Mouse (Mus musculus): Measurements from ENCODE around the gene Adra1b. TPM values are rescaled to one million over a fixed set of nuclear protein-coding genes. Genes with fewer than 3 reads are reported as not detected.

The Adra1b gene
- polyA plus RNA-seq, 1 experiment: 2.7 TPM

GRCm38 (mm10) chr11:43834531-43834930 lies 66.5 kb downstream of the Adra1b start:
- Histone ChIP-seq H3K36me3 (ENCODE audit: control insufficient read depth, insufficient read depth) (no peaks in the 10 kb centered on the region), H3K79me2 (ENCODE audit: control insufficient read depth, insufficient read depth) (no peaks in the 10 kb centered on the region), H3ac (ENCODE audit: control insufficient read depth, insufficient read length, low read depth) (no peak overlapping the region), H3K79me3 (ENCODE audit: low read depth) (no peaks in the 10 kb centered on the region), H3K27me3 (ENCODE audit: control insufficient read depth, insufficient read depth, insufficient read length) (no peaks in the 10 kb centered on the region), H3K4me3 (ENCODE audit: insufficient read depth, poor library complexity, severe bottlenecking) (no peak overlapping the region)
- TF ChIP-seq CEBPB (IDR thresholded peaks at IDR 0.05; ENCODE audit: low read depth): no peak
- no peak for TF ChIP-seq USF1 (IDR thresholded peaks at IDR 0.05; ENCODE audit: low read depth)
- TF ChIP-seq MAX (IDR thresholded peaks at IDR 0.05): no peak
- TF ChIP-seq FOSL1 (IDR thresholded peaks at IDR 0.05; ENCODE audit: insufficient read depth, low read length, poor library complexity, severe bottlenecking): no peak
- TF ChIP-seq MYOG (IDR thresholded peaks at IDR 0.05; ENCODE audit: control insufficient read depth, extremely low read depth, insufficient read length): no peak
- TF ChIP-seq CTCF (IDR thresholded peaks at IDR 0.05; ENCODE audit: control insufficient read depth, insufficient read depth, insufficient read length): no peak
- no peak for TF ChIP-seq MYOD1 (IDR thresholded peaks at IDR 0.05; ENCODE audit: control insufficient read depth, insufficient read length, low read depth)

- H3K36me3 ChIP-seq (ENCODE audit: control insufficient read depth, insufficient read depth): no peaks in the 10 kb centered on the region
- H3K79me2 ChIP-seq (ENCODE audit: control insufficient read depth, insufficient read depth): no peaks in the 10 kb centered on the region
- TF ChIP-seq USF1 (IDR thresholded peaks at IDR 0.05; ENCODE audit: low read depth) (no peak), MYOG (IDR thresholded peaks at IDR 0.05; ENCODE audit: control insufficient read depth, extremely low read depth, insufficient read length) (no peak), CTCF (IDR thresholded peaks at IDR 0.05; ENCODE audit: control insufficient read depth, insufficient read depth, insufficient read length) (no peak), MYOD1 (IDR thresholded peaks at IDR 0.05; ENCODE audit: control insufficient read depth, insufficient read length, low read depth) (no peak), CEBPB (IDR thresholded peaks at IDR 0.05; ENCODE audit: low read depth) (no peak), FOSL1 (IDR thresholded peaks at IDR 0.05; ENCODE audit: insufficient read depth, low read length, poor library complexity, severe bottlenecking) (no peak), MAX (IDR thresholded peaks at IDR 0.05) (no peak)
- no peak overlapping the region for H3ac ChIP-seq (ENCODE audit: control insufficient read depth, insufficient read length, low read depth)
- H3K27me3 ChIP-seq (ENCODE audit: control insufficient read depth, insufficient read depth, insufficient read length): no peaks in the 10 kb centered on the region
- no peaks in the 10 kb centered on the region for H3K79me3 ChIP-seq (ENCODE audit: low read depth)
- no peak overlapping the region for H3K4me3 ChIP-seq (ENCODE audit: insufficient read depth, poor library complexity, severe bottlenecking)
Measured at GRCm38 (mm10) chr11:43831530-43831929, 69.5 kb downstream of the Adra1b start.

GRCm38 (mm10) chr11:43826769-43827168 lies 74.2 kb downstream of the Adra1b start:
- no peak for TF ChIP-seq USF1 (IDR thresholded peaks at IDR 0.05; ENCODE audit: low read depth)
- Histone ChIP-seq H3ac (ENCODE audit: control insufficient read depth, insufficient read length, low read depth) (no peak overlapping the region), H3K27me3 (ENCODE audit: control insufficient read depth, insufficient read depth, insufficient read length) (no peaks in the 10 kb centered on the region), H3K79me3 (ENCODE audit: low read depth) (no peaks in the 10 kb centered on the region), H3K36me3 (ENCODE audit: control insufficient read depth, insufficient read depth) (no peaks in the 10 kb centered on the region), H3K79me2 (ENCODE audit: control insufficient read depth, insufficient read depth) (no peaks in the 10 kb centered on the region), H3K4me3 (ENCODE audit: insufficient read depth, poor library complexity, severe bottlenecking) (no peak overlapping the region)

GRCm38 (mm10) chr11:43823349-43823748 lies 77.7 kb downstream of the Adra1b start:
- Histone ChIP-seq H3K79me2 (ENCODE audit: control insufficient read depth, insufficient read depth) (no peaks in the 10 kb centered on the region), H3K79me3 (ENCODE audit: low read depth) (no peaks in the 10 kb centered on the region), H3K4me3 (ENCODE audit: insufficient read depth, poor library complexity, severe bottlenecking) (no peak overlapping the region), H3ac (ENCODE audit: control insufficient read depth, insufficient read length, low read depth) (no peak overlapping the region), H3K27me3 (ENCODE audit: control insufficient read depth, insufficient read depth, insufficient read length) (no peaks in the 10 kb centered on the region), H3K36me3 (ENCODE audit: control insufficient read depth, insufficient read depth) (no peaks in the 10 kb centered on the region)
- TF ChIP-seq MYOG (IDR thresholded peaks at IDR 0.05; ENCODE audit: control insufficient read depth, extremely low read depth, insufficient read length) (no peak), FOSL1 (IDR thresholded peaks at IDR 0.05; ENCODE audit: insufficient read depth, low read length, poor library complexity, severe bottlenecking) (no peak), MAX (IDR thresholded peaks at IDR 0.05) (no peak), MYOD1 (IDR thresholded peaks at IDR 0.05; ENCODE audit: control insufficient read depth, insufficient read length, low read depth) (no peak), CTCF (IDR thresholded peaks at IDR 0.05; ENCODE audit: control insufficient read depth, insufficient read depth, insufficient read length) (no peak), USF1 (IDR thresholded peaks at IDR 0.05; ENCODE audit: low read depth) (no peak), CEBPB (IDR thresholded peaks at IDR 0.05; ENCODE audit: low read depth) (no peak)

- no peaks in the 10 kb centered on the region for H3K36me3 ChIP-seq (ENCODE audit: control insufficient read depth, insufficient read depth)
- H3ac ChIP-seq (ENCODE audit: control insufficient read depth, insufficient read length, low read depth): no peak overlapping the region
- H3K27me3 ChIP-seq (ENCODE audit: control insufficient read depth, insufficient read depth, insufficient read length): no peaks in the 10 kb centered on the region
- no peaks in the 10 kb centered on the region for H3K79me2 ChIP-seq (ENCODE audit: control insufficient read depth, insufficient read depth)
- no peak for TF ChIP-seq MYOG (IDR thresholded peaks at IDR 0.05; ENCODE audit: control insufficient read depth, extremely low read depth, insufficient read length)
- no peak for TF ChIP-seq MYOD1 (IDR thresholded peaks at IDR 0.05; ENCODE audit: control insufficient read depth, insufficient read length, low read depth)
- no peak for TF ChIP-seq FOSL1 (IDR thresholded peaks at IDR 0.05; ENCODE audit: insufficient read depth, low read length, poor library complexity, severe bottlenecking)
- TF ChIP-seq MAX (IDR thresholded peaks at IDR 0.05): no peak
- TF ChIP-seq CTCF (IDR thresholded peaks at IDR 0.05; ENCODE audit: control insufficient read depth, insufficient read depth, insufficient read length): no peak
- no peak for TF ChIP-seq CEBPB (IDR thresholded peaks at IDR 0.05; ENCODE audit: low read depth)
- TF ChIP-seq USF1 (IDR thresholded peaks at IDR 0.05; ENCODE audit: low read depth): no peak
- H3K79me3 ChIP-seq (ENCODE audit: low read depth): no peaks in the 10 kb centered on the region
- H3K4me3 ChIP-seq (ENCODE audit: insufficient read depth, poor library complexity, severe bottlenecking): no peak overlapping the region
Measured at GRCm38 (mm10) chr11:43820552-43821460, 80.2 kb downstream of the Adra1b start.
